Mouse (Mus musculus): ENCODE measurements around the gene Dpf2.
"Not testable (repeated sequence)": the region's sequence is repeated elsewhere in the genome, so short reads cannot be mapped to it uniquely, and the experiment has no call there.

The Dpf2 gene

DNA sequence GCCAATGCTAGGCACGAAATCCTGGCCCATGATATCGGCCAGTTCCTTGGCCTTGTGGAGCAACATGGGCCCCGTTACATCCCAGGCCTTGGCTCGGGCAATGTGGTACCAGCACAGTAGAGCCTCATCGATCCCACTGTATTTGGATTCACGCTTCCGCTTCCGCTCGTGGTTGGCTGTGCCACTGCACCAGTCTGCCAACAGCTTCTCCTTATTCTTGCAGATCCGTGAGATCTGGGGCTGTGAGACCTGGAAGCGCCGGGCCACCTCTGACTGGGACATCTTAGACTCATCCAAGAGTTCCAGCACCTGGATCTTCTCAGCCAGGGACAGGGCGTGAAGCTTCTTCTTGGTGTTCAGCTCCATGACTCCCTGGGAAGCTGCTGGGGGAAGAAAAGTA, 20.1 kb downstream of the Dpf2 start:
- DNase-seq (ENCODE audit: low spot score): no peak

DNA sequence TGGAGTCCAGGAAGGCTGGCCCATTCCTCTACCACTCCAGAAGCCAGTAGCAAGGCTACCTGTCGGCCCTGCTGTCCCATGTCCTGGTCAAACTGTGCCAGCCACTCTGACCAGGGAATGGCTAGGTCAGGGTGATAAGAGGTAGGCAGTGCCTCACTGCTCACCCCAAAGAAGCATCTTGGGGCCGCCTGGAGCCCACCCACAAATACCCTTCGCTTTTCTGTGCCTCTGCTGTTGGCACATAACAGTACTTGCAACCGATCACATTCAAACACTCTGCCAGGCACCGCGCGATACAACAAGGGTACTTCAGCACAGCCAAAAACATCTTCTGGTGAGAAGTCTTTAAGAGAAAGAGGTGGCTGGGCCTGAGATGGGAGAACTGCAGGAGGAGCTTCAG, 20.5 kb downstream of the Dpf2 start:
- no peak for DNase-seq (ENCODE audit: low spot score)

DNA sequence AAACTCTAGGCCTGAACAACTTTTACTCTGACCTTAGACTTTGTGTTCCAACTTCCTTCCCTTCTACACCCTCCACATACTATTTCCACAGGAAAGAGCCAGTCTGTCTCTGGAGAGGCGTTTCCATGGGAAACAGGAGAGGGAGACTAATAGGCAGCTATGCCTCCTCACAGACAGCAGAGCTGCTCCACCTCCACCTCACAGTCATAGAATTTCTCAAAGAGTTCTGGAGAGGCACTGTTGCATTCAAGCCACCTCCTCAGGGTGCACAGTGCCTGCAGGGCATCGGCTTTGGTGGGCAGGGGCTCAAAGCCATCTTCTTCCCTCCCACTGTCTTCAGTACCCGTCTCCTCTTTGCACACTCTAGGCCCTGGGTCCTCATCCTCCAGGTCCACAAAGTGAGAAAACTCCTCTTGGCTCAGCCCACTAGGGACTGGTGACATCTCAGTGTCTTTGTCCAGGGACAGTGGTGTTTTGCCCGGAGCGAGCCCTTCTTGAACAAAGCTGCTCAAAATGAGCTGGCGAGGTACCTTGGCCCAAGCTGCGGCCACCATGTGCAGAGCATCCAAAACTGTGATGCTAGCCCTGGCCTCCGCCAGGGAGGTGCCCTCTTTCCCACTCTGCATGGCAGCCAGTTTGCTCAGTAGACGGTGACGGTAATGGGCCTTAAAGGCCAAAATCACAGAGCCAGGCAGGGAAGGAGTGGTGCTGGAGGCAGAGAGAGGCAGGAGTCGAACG, 21.1 kb downstream of the Dpf2 start:
- no peak for DNase-seq (ENCODE audit: low spot score)

DNA sequence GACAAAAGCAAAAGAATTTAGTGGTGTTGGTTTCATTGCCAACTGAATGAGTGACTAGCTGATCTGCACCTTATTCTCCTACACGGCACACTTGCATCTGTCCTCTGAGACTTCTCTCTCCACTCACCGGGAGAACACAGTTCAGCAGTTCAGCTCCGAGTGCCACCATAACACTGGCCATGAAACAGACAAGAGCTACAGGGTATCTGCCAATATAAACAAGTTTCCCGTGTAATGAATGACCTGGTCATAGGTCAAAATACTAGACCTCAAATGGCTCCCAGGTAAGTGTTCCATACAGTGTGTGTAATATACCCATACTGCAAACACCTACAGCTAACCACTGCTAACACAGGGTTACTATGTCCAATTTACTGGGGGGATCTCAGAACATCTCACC, 23.6 kb downstream of the Dpf2 start:
- DNase-seq (ENCODE audit: low spot score): no peak

DNA sequence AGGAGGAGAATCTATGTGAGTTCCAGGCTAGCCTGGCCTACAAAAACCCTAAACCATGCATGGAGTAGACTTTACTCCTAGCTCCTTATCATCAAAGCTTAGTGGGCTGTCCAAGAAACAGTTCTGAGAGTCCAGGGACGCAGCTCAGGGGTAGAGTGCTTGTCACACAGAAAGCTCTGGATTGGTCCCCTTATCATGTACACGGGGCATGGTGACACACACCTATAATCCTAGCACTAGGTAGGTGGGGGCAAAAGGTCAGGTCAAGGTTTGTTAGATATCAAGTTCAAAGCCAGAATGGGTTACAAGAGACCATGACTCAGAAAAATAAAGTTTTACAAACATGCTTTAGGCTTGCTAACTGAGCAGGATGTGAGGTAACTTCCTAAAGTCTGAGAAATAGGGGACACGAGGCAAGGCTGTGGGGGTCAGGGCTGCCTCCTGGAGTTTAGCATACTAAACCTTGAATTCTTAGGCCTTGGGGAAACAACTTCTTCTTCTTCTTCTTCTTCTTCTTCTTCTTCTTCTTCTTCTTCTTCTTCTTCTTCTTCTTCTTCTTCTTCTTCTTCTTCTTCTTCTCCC, 25.5 kb downstream of the Dpf2 start:
- no peak for DNase-seq (ENCODE audit: low spot score)

DNA sequence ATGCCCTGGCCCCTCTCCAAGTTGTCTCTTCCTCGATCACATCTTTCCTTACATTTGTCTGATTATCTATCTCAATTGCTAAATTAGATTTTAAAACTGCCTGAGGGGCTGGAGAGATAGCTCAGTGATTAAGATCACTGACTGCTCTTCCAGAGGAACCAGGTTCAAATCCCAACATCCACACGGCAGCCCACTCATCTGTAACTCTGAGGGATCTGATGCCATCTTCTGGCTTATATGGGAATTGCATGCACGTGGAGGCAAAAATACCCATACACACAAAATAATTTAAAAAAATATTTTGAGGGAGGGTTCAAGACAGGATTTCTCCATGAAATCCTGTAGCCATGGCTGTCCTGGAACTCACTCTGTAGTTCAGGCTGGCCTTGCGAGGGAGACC, 27.0 kb downstream of the Dpf2 start:
- peak; percentile 62 for DNase-seq (ENCODE audit: low spot score)

DNA sequence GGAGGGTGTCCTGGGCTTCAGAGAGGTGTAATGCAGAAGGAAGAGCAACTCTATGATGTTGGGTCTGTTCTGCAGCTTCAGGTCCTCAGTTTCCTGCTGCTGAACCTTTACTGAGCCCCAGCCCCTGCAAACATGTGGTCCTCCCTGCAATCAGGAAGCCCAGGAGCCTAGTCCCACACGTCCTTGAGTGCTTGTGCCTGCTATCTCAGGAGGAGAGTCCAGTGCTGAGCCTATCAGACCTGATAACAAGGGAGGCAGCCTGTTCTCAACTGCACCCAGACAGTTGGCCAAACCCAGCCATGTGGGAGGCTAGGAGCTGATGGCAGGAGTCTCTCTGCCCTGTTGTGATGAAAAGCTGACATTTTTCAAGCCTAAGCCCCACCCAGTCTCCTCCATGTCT, 28.9 kb downstream of the Dpf2 start:
- no peak for DNase-seq (ENCODE audit: low spot score)

DNA sequence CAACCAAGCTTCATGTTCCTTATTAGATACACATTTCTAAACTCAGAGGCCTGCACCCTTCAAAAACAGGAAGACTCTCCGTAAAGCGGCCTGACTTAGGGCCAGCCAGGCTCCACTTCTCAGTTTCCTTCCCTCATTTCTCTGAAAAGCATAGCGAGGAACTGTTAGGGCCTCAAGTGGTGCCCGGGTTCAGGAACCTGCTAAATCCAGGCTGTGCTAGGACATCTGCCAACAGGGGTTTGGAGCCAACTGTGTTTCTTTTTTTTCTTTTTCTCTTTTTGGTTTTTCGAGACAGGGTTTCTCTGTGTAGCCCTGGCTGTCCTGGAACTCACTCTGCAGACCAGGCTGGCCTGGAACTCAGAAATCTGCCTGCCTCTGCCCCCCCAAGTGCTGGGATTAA, 30.7 kb downstream of the Dpf2 start:
- not testable (repeated sequence) for DNase-seq (ENCODE audit: low spot score)

DNA sequence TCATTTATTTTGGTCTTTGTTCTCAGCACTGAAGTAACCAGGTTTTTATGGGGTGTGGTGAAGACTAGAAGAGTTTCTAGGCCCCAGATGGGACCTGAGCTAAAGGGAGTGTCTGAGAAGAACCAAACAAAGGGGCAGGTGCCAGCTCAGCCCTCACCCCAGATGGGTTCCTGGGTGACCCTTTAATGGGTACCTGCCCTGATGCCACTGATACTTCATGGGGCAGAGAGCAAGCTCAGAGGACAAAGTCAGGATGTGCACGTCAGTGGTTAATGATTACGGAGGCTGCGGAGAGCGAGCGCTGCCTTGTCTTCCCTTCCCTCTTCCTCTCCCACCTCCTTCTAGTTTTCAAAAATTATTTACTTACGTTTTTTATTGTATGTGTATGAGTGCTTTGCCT, 31.7 kb downstream of the Dpf2 start:
- no peak for DNase-seq (ENCODE audit: low spot score)

DNA sequence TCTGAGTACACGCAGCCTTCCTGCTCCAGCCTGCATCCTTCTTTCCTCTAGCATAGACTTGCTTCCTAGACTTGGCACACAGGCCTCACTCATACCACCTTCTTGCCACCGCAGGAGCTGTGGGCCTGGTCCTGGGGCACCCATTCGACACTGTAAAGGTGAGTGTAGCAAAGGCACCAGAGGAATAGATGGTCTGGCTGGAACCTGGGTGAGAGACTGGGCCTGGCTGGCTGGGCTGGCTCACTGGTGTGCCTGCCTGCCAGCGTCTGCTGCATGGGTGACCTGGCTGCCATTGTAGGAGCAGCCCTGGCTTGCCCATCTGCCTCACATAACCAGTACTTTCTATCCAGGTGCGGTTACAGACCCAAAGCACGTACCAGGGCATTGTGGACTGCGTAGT, 33.1 kb downstream of the Dpf2 start:
- DNase-seq (ENCODE audit: low spot score): no peak

DNA sequence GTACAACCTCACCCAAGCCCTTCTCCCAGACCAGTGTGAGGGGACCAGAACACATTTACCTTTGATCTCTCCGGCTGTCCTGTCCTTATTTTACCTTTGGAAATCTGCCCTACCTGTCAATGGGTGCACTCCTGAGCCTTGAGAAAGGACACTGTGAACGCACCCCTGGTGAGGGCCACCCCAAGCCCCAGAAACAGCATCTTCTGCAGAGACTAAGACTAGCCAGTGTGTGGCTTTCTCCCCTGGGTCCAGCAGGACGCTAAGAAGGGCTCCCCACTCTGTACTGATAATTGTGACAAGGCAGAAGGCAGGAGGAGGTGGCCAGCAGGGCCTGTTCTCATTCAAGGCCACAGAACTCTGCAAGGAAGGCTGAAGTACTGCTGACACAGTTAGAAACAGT, 33.9 kb downstream of the Dpf2 start:
- no peak for DNase-seq (ENCODE audit: low spot score)

DNA sequence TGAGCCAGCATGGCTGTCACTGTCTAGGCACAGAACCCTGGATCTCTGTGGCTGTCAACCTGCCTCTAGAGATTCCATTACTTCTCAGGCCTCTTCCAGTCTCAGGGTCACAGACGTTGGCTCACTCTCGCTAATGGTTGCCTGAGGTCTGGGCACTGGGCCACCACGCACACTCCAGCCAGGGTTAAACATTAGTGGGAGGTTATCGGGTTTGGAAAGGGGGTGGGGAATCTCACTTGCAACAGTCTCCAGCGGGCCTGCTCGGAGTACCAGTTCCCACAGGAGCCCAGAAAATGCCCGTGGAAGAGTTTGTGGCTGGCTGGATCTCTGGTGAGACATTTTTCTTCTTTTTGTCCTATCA, 34.5 kb downstream of the Dpf2 start:
- no peak for DNase-seq (ENCODE audit: low spot score)

DNA sequence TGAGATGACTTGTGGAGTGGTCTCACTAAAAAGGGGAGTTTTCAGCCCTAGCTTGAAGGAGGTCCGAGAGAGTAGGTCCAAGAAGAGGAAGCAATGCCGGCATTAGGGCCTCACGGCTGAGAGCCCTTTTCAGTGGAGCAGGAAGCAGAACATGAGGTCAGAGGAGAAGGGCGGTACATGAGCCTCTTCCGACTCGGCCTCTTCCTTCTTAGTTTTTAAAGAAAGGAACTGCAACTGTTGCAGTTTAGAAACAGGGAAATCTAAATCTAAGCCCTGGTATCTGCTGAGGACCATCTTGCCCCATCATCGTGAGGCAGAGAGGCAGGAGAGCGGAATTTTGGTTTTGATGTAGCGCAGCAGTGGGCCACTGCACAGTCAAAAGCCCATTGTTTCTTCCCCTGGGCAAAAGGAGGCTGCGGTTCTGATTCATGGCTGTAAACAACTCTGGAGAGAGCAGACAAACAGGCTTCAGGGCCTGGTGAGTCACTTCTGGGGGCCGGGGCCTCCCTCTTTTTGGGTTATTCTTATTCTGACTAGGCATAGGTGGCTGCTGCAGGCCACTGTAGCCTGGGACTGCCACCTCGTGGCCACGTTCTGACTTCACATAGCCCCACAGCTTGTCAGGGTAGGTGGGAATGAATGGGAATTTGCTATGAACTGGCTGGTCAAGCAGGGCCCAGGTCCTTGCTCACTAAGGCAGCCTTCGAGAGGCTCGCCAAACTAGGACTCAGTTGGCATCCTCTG, 35.0 kb downstream of the Dpf2 start, which contains the start of gene Slc25a45:
Gene Slc25a45 (plus strand): TSS at position 191 of the 744 bp plus-strand sequence.
- peak; percentile 78 for DNase-seq (ENCODE audit: low spot score)

DNA sequence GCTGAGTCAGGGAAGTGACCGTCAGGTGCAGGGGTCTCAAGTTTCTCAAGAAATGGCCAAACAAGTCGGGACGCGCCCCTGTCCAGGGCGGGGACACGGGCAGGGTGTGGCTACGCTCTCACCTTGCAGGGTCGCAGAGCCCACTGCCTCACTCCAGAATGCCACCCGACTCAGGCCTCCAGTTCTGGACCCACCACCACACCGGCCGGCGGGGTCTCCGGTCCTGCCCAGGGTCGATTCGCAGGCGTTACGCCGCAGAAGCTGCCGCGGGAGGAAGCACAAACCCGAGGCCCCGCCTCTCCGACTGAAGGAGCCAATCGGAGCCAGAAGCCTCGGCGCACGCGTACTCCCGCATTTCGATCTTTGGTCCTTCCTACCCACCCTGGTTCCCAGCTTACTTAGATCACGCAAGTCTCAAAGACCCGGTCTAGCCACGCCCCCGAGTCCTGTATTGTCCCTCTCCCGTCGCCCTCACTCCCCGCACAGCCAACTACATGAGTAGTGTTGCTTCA, 37.8 kb downstream of the Dpf2 start, which contains the start of gene Frmd8:
Gene Frmd8 (minus strand): TSS at position 306 of the 512 bp plus-strand sequence.
- peak; percentile 99 for DNase-seq (ENCODE audit: low spot score)

DNA sequence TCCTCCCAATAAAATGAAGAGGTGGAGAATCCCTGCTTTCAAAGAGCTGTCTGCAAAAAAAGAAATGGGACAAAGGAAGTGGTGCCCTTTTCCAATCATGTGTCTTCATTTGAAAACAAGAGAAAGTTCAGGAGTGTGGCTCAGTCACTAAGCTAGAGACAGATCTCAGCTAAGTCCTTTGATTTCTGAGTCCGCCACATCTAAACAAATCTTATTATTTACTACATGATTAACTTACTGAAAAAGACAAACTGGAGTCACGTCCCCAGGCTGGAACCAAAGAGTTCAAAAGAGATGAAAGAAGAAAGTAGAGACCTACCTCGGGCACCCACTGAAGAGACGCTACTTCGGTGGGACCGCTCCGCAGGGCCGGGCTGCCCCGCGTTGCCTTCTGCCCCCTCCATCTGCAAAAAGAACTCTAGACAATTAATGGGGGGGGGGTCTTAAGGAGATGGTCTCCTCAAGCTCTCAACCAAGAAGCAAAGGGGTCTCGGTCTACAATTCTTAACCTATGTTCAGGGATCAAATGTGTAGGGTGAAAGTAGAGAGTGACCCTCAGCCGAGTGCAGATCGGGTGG, 38.3 kb downstream of the Dpf2 start:
- DNase-seq (ENCODE audit: low spot score): no peak

DNA sequence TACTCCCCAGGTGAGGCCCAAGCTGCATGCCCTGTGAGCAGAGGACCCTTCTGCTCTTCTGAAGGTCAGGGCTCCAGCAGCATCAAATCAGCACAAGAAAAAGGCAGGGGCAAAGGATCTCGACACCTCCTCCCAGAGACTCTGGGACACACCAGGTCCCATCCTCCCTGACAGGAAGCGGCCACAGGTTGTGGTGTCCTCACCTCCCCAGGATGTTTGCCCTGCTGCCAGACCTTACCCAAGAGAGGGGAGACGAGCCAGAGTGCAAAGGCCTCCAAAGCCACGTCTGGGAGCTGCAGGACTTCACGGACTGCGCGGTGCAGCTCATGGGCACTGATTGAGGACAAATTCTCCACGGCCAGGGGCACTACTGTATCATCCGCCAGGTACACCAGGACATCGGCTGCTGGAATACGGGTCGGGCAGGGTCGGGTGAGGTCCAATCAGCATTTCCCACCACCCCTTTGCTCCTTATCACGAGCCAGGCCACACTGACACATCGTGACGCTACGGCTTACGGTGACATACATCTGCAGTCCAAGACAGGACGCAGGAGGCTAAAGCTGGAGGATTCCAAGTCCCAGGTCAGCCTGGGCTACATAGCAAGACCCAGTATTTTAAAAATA, 39.8 kb downstream of the Dpf2 start:
- no peak for DNase-seq (ENCODE audit: low spot score)

DNA sequence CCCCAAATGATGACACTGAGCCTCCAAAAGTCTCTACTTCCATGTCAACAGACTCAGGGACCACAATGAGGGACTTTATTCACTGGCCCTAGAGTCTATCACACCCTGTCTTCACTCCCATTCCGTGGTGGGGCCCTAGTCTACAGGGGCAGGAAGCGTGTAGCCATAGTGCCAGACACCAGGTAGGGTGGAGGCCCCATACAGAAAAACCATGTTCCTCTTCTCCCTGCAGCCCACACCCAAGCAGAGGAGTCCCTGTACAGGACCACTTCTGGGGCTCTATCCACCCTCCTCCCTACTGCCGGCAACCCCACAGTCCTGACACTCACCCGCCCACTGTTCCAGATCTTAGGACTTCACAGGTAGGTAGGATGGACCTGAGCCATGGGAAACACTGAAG, 40.3 kb downstream of the Dpf2 start:
- no peak for DNase-seq (ENCODE audit: low spot score)

DNA sequence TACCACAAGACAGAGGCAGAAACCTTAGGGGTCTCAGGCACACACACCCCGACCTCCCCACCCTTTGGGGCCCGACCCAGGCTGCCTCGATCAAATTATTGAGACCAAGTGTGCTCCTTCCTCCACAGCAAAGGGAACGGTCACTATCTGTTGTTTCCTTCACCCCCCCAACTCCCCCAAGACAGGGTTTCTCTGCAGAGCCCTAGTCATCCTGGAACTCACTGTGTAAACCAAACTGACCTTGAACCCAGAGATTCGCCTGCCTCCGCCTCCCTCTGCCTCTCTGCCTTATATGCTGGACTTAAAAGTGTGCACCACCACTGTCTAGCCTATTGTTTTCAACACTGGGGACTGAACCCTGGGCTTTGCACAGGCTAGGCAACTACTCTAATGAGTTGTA, 41.1 kb downstream of the Dpf2 start:
- peak; percentile 34 for DNase-seq (ENCODE audit: low spot score)

DNA sequence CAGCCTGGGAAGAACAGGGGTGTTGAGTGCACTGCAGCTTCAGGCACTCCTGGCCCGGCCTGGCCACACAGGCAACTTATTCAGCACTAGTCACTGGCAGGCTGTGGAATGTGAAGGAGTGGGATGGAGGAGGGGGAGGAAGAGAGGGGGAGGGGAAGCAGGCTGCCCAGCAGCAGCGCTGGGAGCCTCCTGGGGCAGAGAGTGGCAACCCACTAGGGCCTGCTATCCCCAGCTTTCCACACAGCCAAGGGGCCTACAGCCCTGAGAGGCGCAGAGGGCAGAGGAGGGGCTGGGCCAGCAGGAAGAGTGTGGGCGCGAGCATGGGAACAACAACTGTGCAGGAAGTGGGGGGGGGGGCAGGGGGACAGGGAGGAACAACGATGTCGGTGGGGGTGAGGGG, 41.5 kb downstream of the Dpf2 start:
- peak; percentile 77 for DNase-seq (ENCODE audit: low spot score)

DNA sequence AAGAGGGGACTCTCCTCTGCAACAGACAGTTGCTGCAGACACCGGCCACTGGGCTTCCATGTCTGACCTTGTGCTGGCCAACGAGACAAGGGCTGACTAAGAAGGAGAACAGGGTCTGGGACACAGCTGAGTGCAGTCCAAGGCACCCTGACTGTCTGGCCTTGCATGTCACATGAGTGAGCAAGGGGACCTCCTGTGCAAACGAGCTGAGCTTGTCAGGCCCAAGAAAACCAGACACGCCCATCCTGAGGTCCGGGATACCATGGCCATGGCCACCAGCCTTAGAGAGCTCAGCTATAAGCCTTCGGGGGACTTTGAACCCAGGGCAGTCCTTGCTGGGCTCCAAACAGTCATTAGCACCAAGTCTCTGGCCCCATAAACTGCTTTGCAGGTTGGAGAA, 44.7 kb downstream of the Dpf2 start:
- no peak for DNase-seq (ENCODE audit: low spot score)

DNA sequence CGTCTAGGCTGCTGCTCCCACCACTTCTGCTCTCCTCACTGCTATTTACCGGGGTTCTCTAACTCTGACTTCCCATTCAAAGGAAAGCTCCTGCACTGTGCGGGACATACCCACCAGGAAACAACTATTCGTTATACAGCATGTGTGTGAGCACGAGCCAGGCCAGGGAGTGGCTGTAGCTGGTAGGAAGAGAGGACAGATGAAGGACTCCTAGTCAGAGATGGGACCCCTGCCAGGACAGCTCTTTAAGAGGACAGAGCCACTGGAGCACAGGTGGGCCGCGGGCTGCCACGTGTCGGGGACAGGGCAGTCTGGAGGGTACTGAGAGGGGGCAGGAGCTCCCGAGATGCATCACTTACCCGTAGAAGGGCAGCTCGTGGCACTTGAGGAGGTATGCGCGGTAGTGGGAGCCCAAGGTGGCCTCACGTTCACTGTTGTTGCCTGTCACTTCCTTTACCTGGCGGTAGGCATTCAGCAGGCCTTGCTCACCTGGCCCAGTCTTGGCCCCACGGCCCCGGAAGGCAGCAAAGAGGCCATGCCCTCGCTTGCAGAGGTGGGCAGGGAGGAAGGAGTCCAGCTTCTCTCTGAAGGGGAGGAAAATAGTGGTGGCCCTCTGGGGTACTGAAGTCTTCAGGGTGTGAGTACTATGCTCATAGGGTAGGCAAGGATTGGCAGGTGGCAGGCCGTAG, 48.0 kb downstream of the Dpf2 start:
- DNase-seq (ENCODE audit: low spot score): no peak

DNA sequence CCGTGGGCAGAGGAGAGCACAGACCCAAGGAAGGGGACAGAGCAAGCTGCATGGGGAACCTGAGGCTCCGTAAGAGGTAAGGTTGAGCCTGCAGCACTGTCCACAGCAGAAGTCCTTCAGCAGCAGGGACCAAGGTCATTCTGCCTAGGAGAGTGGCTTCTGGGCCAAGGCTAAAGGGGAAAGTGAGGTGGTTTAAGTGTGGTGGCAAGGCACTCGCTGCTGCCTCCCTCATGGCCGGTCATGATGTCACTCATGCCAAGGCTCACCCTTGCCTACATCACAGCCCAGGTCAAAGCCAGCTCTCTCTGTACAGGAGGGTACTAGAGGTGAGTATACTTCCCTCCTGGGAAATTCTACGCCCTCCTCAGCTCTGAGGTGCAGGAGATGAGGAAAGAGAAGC, 49.0 kb downstream of the Dpf2 start:
- no peak for DNase-seq (ENCODE audit: low spot score)

All from embryo, embryonic 10.5 days (tissue).